Mouse (Mus musculus): ENCODE data around the gene Sphkap. TPM values are rescaled to one million over a fixed set of nuclear protein-coding genes. Genes with fewer than 3 reads are reported as not detected.

Sphkap gene
- polyA plus RNA-seq, 1 experiment = 0.03 TPM

DNA sequence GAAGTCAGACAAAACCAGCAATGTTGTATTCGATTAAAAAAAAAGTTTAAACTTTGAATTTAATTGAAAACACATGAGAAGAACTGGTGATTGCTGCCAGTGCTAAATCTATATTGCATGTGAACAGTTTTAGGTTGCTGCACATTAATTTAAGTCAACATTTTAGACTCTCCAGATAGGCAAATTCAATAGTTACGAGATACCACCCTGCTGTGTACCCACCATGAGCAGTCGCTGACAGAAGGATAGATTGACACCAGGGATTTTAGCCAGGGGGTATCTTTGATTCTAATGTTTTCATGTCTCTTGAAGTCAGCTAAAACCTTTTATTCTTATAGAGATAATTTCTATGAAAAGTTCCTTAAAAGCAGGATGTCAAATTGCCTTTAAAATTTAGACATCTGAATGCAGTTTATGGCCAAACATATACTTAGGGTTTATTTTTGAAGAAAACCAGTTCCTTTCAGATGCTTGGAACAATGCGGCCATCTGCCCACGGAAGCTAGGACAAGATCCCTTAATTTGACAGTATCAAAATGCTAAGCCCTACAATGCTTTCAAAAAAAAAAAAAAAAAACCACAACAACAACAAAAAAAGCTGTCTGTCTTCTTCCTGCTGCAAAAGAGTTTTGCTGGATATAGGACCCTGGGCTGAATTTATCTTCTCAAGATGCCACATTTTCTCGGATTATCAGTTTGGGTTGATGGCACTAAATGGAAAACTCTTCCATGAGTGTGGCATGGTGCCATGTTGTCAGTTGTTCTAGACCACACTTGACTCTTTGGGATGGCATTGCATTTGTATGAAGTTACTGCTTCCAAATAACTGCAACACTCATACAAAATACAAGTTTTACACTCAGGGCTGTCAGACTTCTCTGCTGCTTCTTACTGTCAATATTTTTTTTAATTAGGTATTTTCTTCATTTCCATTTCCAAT is 110.6 kb downstream of the Sphkap start:
- DNase-seq (ENCODE audit: low spot score) = no peak

DNA sequence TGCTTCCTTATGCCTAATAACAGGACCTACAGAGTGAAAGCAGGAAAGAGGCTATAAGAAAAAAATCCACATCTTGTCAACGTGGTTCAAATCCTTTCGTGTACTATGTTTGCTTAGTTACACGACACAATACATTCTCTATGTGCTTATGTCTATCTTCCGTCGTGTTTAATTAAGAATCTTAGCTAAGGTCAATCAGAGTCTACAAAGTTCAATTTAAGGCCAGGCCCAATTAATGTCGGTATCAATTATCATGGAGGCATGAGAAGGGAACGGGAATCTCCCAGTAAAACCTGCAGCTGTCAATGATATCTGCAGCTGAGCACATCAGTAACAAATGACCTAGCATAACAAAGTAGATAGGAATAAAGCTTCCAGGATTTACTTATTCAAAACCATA is 122.1 kb downstream of the Sphkap start:
- DNase-seq (ENCODE audit: low spot score) = no peak

DNA sequence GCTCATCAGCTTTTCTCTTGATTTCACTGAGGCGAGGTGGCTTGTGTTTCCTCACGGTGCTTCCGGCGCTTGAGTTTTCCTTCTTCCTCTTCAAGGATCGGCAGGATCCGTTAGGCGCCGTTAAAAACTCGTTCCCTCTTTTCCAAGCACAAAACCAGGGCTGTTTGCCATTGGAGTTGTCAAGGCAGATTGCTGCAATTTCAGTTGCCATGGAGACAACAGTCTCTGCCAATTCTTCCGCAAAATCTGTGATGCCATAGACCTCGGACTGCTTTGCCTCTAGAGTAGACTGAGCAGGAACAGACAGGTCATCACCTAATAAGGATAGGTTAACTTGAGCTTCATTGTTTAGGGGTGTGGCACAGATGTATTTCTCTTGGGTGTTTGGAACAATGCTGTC is 131.0 kb downstream of the Sphkap start:
- no peak for DNase-seq (ENCODE audit: low spot score)

DNA sequence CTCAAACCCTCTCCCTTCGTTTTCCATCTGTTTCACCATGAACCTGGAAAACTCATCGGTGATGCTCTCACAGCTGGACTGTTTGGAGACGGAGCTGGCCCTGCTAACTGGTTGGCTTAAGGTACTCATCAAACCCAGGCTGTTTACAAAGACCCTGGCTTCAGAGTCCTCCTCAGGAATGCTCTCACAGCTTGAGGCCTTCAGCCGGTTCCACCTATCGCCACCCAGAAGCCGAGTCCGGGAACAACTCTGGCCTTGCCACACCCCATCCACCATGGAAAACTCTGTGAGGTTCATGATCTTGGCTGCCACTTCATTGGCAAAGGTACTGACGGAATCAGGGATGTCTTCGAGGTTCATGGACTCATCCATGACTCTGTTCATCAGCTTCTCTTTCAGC is 131.4 kb downstream of the Sphkap start:
- no peak for DNase-seq (ENCODE audit: low spot score)

DNA sequence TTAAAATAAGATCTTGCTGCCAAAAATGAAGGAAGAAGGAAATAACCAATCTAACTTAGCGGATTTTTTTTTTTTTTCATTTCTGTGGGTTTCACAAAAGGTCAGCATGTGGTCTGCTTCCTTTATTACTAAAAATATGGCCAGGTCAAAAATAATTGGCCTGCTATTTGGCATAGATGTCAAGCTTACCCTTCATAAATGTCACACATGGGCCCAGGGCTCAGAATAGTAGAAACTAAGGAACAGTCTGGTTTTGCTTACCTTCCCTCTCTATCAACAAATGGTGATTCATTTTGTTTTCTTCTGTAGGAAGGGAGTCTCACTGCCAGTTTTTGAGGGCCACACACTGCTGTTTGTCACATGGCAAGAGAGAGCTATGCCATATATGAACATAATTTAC is 156.3 kb downstream of the Sphkap start:
- no peak for DNase-seq (ENCODE audit: low spot score)

DNA sequence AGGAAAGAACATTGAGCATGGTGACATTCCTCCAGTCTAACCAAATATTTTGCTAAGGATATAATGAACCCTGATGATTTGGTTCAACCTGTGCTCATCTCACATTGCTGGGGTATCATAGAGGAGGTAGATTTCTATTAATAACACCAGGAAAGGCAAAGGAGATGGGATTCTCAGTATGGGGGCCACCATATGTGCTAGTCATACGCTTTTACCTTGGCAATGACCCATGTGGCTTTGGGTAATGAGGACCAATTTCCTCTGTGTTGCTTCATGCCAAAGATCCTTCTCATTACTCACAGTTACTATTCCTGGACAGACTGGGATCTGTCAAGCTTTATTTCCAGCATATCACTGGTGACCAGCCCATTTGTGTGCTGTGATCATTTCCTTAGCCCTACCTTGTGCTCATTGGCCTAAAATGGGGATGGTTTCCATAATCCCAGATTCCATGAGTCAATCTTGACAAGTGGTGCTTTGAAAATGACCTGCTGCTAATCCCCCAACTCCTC is 159.7 kb downstream of the Sphkap start:
- no peak for DNase-seq (ENCODE audit: low spot score)

DNA sequence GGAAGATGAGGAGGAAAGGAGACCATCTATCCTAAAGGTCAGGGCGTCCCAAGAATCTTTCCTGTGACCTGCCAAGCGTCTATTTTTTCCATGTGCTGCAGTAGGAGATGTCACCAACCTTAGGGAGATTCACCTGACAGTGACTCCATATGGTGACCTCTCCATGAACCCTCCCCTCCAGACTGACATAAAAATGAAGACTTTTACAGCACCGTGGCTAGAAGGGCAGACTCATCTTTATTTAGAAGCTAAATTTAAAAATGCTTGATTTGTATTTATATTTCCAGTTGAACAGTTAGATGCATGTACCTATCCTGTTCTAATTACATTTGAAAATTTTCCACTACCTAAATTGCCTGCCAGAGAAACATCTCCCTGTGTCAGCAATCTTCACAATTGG is 180.1 kb downstream of the Sphkap start:
- DNase-seq (ENCODE audit: low spot score) = no peak

DNA sequence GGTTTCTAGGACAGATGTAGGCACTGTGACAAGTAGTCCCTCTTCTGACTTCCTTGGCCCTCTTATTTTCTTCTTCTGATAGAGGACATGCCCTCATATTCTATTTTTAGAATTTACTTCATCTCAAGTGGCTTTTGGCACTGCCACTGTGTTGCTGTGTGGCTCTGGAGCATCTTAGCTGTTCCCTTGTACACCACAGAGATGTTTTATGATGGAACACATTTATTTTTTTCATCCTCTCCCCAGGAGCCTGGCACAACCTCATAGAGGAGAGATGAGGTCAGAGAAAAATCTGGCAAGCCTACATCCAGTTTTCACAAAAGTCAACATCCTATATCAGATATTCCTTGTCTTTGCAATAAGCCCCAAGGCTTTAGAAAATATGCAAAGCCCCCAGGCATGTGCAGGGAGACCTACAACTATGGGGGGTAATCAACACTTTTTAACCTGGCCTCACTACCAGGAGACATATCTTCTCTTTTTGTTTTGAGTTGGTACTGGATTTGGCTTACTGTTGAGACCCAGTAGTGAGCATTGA is 183.5 kb downstream of the Sphkap start:
- DNase-seq (ENCODE audit: low spot score) = no peak

DNA sequence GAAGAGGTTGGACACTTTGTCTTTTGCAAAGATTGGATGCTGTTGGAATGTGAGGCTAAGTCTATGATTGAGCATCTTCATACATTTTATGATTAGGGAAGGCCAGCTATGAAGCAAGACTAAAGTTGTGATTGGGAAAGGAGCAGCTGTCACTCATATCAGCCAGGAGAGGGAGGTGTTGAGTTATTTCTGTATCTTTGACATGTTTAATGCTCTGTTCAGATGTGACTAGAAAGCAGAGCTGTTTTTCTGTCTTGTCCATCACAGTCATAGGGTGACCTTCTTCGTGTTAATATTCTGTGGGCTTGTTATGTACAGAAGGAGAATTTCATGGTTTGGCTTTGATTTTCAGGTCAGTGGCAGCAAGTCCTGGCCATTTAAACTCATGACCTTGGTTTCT is 184.9 kb downstream of the Sphkap start:
- no peak for DNase-seq (ENCODE audit: low spot score)

DNA sequence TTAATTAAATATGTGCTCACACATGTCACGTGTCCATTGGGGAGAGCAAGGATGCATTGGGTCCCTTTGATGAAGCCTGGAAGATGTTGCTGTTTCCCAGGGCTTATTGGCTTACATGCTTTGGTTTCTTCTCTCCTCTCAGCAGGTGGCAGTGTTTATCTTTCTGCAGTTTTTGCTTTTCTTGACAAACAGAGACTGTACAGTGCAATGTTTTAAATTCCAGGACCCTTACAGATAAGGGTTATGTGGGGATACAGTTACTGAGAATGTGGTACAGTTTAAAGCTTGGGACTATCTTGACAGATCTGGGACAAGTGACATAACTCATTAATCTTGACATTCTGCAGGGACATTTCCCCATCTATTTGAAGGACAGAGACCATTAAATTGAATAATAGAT is 189.7 kb downstream of the Sphkap start:
- no peak for DNase-seq (ENCODE audit: low spot score)

DNA sequence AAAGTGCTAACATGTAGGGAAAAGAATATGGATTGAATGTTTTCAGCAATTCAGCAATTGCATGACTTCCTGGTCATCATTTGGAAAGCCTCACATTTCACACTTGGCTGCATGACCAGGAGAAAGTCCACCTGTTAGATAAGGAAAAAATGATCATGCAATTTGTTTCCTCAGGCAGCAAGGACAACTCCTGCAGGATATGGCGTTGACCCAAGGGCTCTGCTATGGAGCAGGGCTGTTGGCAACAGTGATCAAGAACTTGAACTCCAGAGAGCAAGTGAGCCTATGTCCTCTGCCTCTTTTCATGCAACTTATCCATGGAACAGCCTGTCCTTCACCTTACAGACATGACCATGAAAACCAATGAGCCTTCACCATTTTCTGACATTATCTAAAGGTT is 198.0 kb downstream of the Sphkap start:
- DNase-seq (ENCODE audit: low spot score) = no peak

Other genes with a start within 250 kb of the Sphkap start
- gene Daw1, start 248.4 kb downstream of the Sphkap start, polyA plus RNA-seq (2012; rRNA removed) = 2.5 and 4.4 TPM in 2 replicates

Data from urinary bladder, adult 2 months (tissue).